ENCODE assay signal across 20 mouse cellular contexts in the genomic region with DNA sequence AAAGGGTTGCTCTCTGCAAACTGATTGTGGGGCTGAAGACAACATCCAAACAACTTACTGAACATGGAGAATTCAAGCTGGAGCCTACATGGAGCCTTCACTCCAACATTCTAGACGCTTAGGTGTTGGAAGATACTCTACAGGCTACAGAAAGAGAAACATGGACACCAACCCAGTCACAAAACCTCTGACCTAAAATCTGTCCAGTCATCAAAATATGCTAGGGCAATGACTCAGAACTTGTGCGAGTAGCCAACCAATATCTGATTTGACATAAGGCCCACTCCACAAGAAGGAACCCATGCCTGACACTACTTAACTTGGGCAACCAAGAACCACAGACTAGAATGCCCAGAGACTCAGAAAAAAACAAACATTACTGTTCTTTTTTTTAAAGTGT.
DNase-seq lines count a peak whose midpoint lies in the region; ATAC-seq and TF ChIP-seq lines count a peak whose summit lies in the region.
"Had no signal": no experiment of that assay in that cellular context is flagged by ENCODE, and none has a peak within 500 bp of the region (broad histone marks: within the 10 kb centered on the region; RNA-seq: fewer than 3 reads in every experiment).

No protein-coding gene starts in this region.

- H3K27ac ChIP-seq in CH12.LX (ENCODE audit: insufficient read depth, low read depth) = no peak overlapping the region
- no peak overlapping the region for H3K27ac ChIP-seq in ES-E14 (ENCODE audit: insufficient read depth, low read depth, low read length, poor library complexity, severe bottlenecking)
- H3K27ac ChIP-seq in intestine, embryonic 16.5 days (ENCODE audit: low read length) = no peak overlapping the region

- no peak overlapping the region for H3K4me2 ChIP-seq in CH12.LX (ENCODE audit: insufficient read depth, low read depth, poor library complexity, severe bottlenecking)
- no peak overlapping the region for H3K4me2 ChIP-seq in intestine, embryonic 16.5 days (ENCODE audit: low read depth, low read length)

- no peaks in the 10 kb centered on the region for H3K4me1 ChIP-seq in CH12.LX (ENCODE audit: control insufficient read depth in 1 of 2, insufficient read depth in 2 of 2)
- H3K4me1 ChIP-seq in ES-E14 (ENCODE audit: control insufficient read depth in 2 of 2, insufficient read depth in 2 of 2, low read length in 2 of 2, poor library complexity in 1 of 2) = no peaks in the 10 kb centered on the region
- H3K4me1 ChIP-seq in intestine, embryonic 16.5 days (ENCODE audit: control insufficient read depth, insufficient read depth, low read length) = no peaks in the 10 kb centered on the region

- no peak for TF ChIP-seq CTCF in CH12.LX (conservative IDR thresholded peaks at IDR 0.05 in 1 of 2, IDR thresholded peaks at IDR 0.05 in 1 of 2; ENCODE audit: low read depth in 2 of 2, low read length in 2 of 2)

- H3K36me3 ChIP-seq in CH12.LX (replicated peaks in 1 of 2; ENCODE audit: control insufficient read depth in 1 of 2, insufficient read depth in 1 of 2, low read length in 1 of 2) (no peaks in the 10 kb centered on the region), ES-E14 (ENCODE audit: control insufficient read depth, insufficient read depth, low read length, poor library complexity, severe bottlenecking) (no peaks in the 10 kb centered on the region)
- H3K36me3 ChIP-seq in intestine, embryonic 16.5 days (ENCODE audit: control insufficient read depth, insufficient read depth, low read length) = no peaks in the 10 kb centered on the region
- H3K36me3 ChIP-seq: G1E had no signal

- 95% methylated on average over 2 of the region's 2 CpGs for WGBS in intestine, embryonic 16.5 days

- H3K27me3 ChIP-seq in CH12.LX (replicated peaks) = no peaks in the 10 kb centered on the region
- no peaks in the 10 kb centered on the region for H3K27me3 ChIP-seq in intestine, embryonic 16.5 days (replicated peaks; ENCODE audit: control insufficient read depth, insufficient read depth, low read length)

- dilution Hi-C loops in CH12.LX (cut with MboI; ENCODE audit: extremely low pct_ligation_motif_present, extremely low pct_unique_long_range_greater_than_20kb, low sequenced_read_pairs) = no loop called here

- no peak for TF ChIP-seq RAD21 in CH12.LX (IDR thresholded peaks at IDR 0.05; ENCODE audit: low read depth, low read length)

- TF ChIP-seq POLR2A in CH12.LX (IDR thresholded peaks at IDR 0.05; ENCODE audit: low read depth, low read length) = no peak

- H3K9me3 ChIP-seq in CH12.LX (replicated peaks; ENCODE audit: low read length) (no peaks in the 10 kb centered on the region), ES-E14 (ENCODE audit: control insufficient read depth, insufficient read depth, low read depth, low read length) (no peaks in the 10 kb centered on the region)
- no peaks in the 10 kb centered on the region for H3K9me3 ChIP-seq in intestine, embryonic 16.5 days (ENCODE audit: control insufficient read depth, low read length)
- H3K9me3 ChIP-seq: G1E had no signal

- no peak overlapping the region for H3K9ac ChIP-seq in CH12.LX (ENCODE audit: insufficient read depth, low read depth)
- no peak overlapping the region for H3K9ac ChIP-seq in ES-E14 (ENCODE audit: insufficient read depth, low read depth, low read length, poor library complexity, severe bottlenecking)
- H3K9ac ChIP-seq in intestine, embryonic 16.5 days (ENCODE audit: low read depth, low read length) = no peak overlapping the region

- intact Hi-C loops in gastrocnemius, postnatal 14 days (cut with DNase I; ENCODE audit: low total_unique reads) = no loop called here

- DNase-seq in CH12.LX (ENCODE audit: extremely low read depth) (no peak), ES-E14 (ENCODE audit: low read depth, low spot score) (no peak)
- no peak for DNase-seq in gastrocnemius, postnatal 14 days
- DNase-seq: adrenal gland, adult 2 months; adrenal gland, adult 8-10 months; adrenal gland, postnatal 10 days; adrenal gland, postnatal 14 days; adrenal gland, postnatal 25 days; adrenal gland, postnatal 36 days; B cell, adult 2 months; cerebellum, adult 11 months; cerebellum, adult 11-12 months; cerebellum, adult 18-20 months; cerebellum, adult 2 months; cerebellum, adult 8-10 months had no signal

- no peak for TF ChIP-seq EP300 in CH12.LX (IDR thresholded peaks at IDR 0.05; ENCODE audit: low read length)

- H3K4me3 ChIP-seq in CH12.LX (replicated peaks in 1 of 3; ENCODE audit: low read depth in 2 of 3, low read length in 2 of 3, poor library complexity in 1 of 3) (no peak overlapping the region), ES-E14 (ENCODE audit: insufficient read depth in 1 of 2, low read depth in 1 of 2, low read length in 2 of 2, poor library complexity in 1 of 2, severe bottlenecking in 1 of 2) (no peak overlapping the region)
- H3K4me3 ChIP-seq in intestine, embryonic 16.5 days (ENCODE audit: low read length) = no peak overlapping the region

- ATAC-seq in intestine, embryonic 16.5 days = no peak
- ATAC-seq: activated CD4-positive, CD25-positive, alpha-beta regulatory T cell, adult 4 months; CD4-positive, CD25-positive, alpha-beta regulatory T cell, adult 4 months; Patski had no signal

- in situ Hi-C loops in CH12.LX (cut with MboI; ENCODE audit: low pct_ligation_motif_present, low pct_unique_long_range_greater_than_20kb, low sequenced_read_pairs) (no loop called here), ES-E14 (cut with MboI; ENCODE audit: low sequenced_read_pairs in 2 of 2, unreplicated experiment in 2 of 2) (no loop called here)

- no peaks in the 10 kb centered on the region for H3K79me2 ChIP-seq in CH12.LX (replicated peaks; ENCODE audit: control insufficient read depth, extremely low read depth, insufficient read depth, poor library complexity, severe bottlenecking)

TF ChIP-seq in CH12.LX, 34 proteins besides CTCF, POLR2A, EP300 and RAD21:
- TF ChIP-seq TCF12 (IDR thresholded peaks at IDR 0.05; ENCODE audit: low read depth, low read length) = no peak
- TF ChIP-seq JUND (conservative IDR thresholded peaks at IDR 0.05; ENCODE audit: low read depth, low read length) = no peak
- TF ChIP-seq ETS1 (conservative IDR thresholded peaks at IDR 0.05; ENCODE audit: low read depth, low read length) = no peak
- no peak for TF ChIP-seq KAT2A (IDR thresholded peaks at IDR 0.05; ENCODE audit: insufficient replicate concordance, low read length)
- TF ChIP-seq ZMIZ1 (IDR thresholded peaks at IDR 0.05; ENCODE audit: low read depth, low read length) = no peak
- no peak for TF ChIP-seq USF2 (conservative IDR thresholded peaks at IDR 0.05; ENCODE audit: low read depth, low read length)
- TF ChIP-seq MAFK (IDR thresholded peaks at IDR 0.05; ENCODE audit: insufficient replicate concordance, low read length) = 0 out of 2 replicates have a peak, but pooled peaks have one; percentile 60
- TF ChIP-seq ELF1 (IDR thresholded peaks at IDR 0.05; ENCODE audit: low read depth, low read length) = no peak
TF ChIP-seq in CH12.LX: peak in this region for 1.

TF ChIP-seq in ES-E14, 5 proteins besides CTCF, POLR2A, EP300 and RAD21:
- TF ChIP-seq MAFK (IDR thresholded peaks at IDR 0.05; ENCODE audit: insufficient read depth, low read depth, low read length) (peak; percentile 60), ZC3H11A (IDR thresholded peaks at IDR 0.05; ENCODE audit: borderline replicate concordance, low read depth, low read length) (no peak)
TF ChIP-seq in ES-E14: peak in this region for 1.
